Mouse (Mus musculus) cerebellum, postnatal 36 days (tissue): Measurements from ENCODE around the gene Esr1.

Experiments used
- DNase-seq, 2 experiments: peaks; one replicate each; pipeline ENCODE4 v3.0.0; 2021 to 2022; ENCODE audit warnings: mixed read lengths in 2 of 2

Esr1 gene

GRCm38 (mm10) chr10:4849881-4850280 is 238.5 kb downstream of the Esr1 start:
- no peak for DNase-seq

- no peak for DNase-seq
Measured at GRCm38 (mm10) chr10:4875076-4875737, 263.8 kb downstream of the Esr1 start.

GRCm38 (mm10) chr10:4881391-4881790 is 270.0 kb downstream of the Esr1 start:
- DNase-seq: peak; percentile 27 to 40

- DNase-seq: no peak
Measured at GRCm38 (mm10) chr10:4885506-4885905, 274.1 kb downstream of the Esr1 start.

- no peak for DNase-seq
Measured at GRCm38 (mm10) chr10:4885961-4886360, 274.6 kb downstream of the Esr1 start.

GRCm38 (mm10) chr10:4893475-4893874 is 282.1 kb downstream of the Esr1 start:
- no peak for DNase-seq

GRCm38 (mm10) chr10:4897789-4898188 is 286.4 kb downstream of the Esr1 start:
- no peak for DNase-seq

- DNase-seq: no peak
Measured at GRCm38 (mm10) chr10:4900324-4900723, 288.9 kb downstream of the Esr1 start.

GRCm38 (mm10) chr10:4909271-4909670 is 297.9 kb downstream of the Esr1 start:
- DNase-seq: no peak

GRCm38 (mm10) chr10:4910451-4910850 is 299.1 kb downstream of the Esr1 start:
- DNase-seq: no peak

GRCm38 (mm10) chr10:4919046-4919445 is 307.7 kb downstream of the Esr1 start:
- DNase-seq: no peak

GRCm38 (mm10) chr10:4923616-4924015 is 312.2 kb downstream of the Esr1 start:
- no peak for DNase-seq

GRCm38 (mm10) chr10:4924391-4924790 is 313.0 kb downstream of the Esr1 start:
- no peak for DNase-seq

- DNase-seq: no peak
Measured at GRCm38 (mm10) chr10:4943148-4943547, 331.8 kb downstream of the Esr1 start.

GRCm38 (mm10) chr10:4944725-4945124 is 333.3 kb downstream of the Esr1 start:
- no peak for DNase-seq

- DNase-seq: peak in 1 of 2 experiments; percentile 7
Measured at GRCm38 (mm10) chr10:4965768-4966167, 354.4 kb downstream of the Esr1 start.

GRCm38 (mm10) chr10:4971156-4971555 is 359.8 kb downstream of the Esr1 start:
- DNase-seq: no peak

GRCm38 (mm10) chr10:4971586-4971985 is 360.2 kb downstream of the Esr1 start:
- no peak for DNase-seq

GRCm38 (mm10) chr10:4972026-4972425 is 360.6 kb downstream of the Esr1 start:
- no peak for DNase-seq

GRCm38 (mm10) chr10:4974246-4974645 is 362.9 kb downstream of the Esr1 start:
- no peak for DNase-seq

- no peak for DNase-seq
Measured at GRCm38 (mm10) chr10:4976557-4976956, 365.2 kb downstream of the Esr1 start.

- DNase-seq: no peak
Measured at GRCm38 (mm10) chr10:4977374-4977773, 366.0 kb downstream of the Esr1 start.

- DNase-seq: no peak
Measured at GRCm38 (mm10) chr10:4983919-4984318, 372.5 kb downstream of the Esr1 start.

- DNase-seq: no peak
Measured at GRCm38 (mm10) chr10:4993802-4994201, 382.4 kb downstream of the Esr1 start.

- no peak for DNase-seq
Measured at GRCm38 (mm10) chr10:4996592-4996991, 385.2 kb downstream of the Esr1 start.
